Mouse (Mus musculus) lung, adult 2 months (tissue): Measurements from ENCODE around the gene Slc24a5.

Experiments
- CTCF ChIP-seq: fragments of 200-500 bp; IDR thresholded peaks from 2 replicates; pipeline ENCODE4 v1.5.1; 2011; ENCODE audit warnings: mild to moderate bottlenecking, low read length, control low read depth; ENCODE audit not compliant: insufficient read depth
- POLR2A ChIP-seq: fragments of 200-500 bp; IDR thresholded peaks from 2 replicates; pipeline ENCODE4 v1.6.1; 2011; ENCODE audit warnings: low read depth, mild to moderate bottlenecking, control low read depth, low read length, borderline replicate concordance; ENCODE audit errors: extremely low read depth

- no peak for TF ChIP-seq CTCF
- no peak for TF ChIP-seq POLR2A
Observed at GRCm38 (mm10) chr2:125030591-125030990, 37.3 kb upstream of the Slc24a5 start.
